Mouse (Mus musculus): Measurements from ENCODE around the gene E2f4.
A peak's percentile ranks its signal among the peaks of the same experiment; 100 is the strongest.
"Not testable (repeated sequence)": the region's sequence is repeated elsewhere in the genome, so short reads cannot be mapped to it uniquely, and the experiment has no call there.

The E2f4 gene

GRCm38 (mm10) chr8:105269075-105269458 lies 28.4 kb upstream of the E2f4 start:
- no peak for DNase-seq (ENCODE audit: low spot score in 2 of 2)

GRCm38 (mm10) chr8:105269461-105269947 lies 28.0 kb upstream of the E2f4 start, which contains the start of gene Hsf4:
Hsf4 (plus strand) TSS chr8:105269801.
- no peak for DNase-seq (ENCODE audit: low spot score in 2 of 2)

GRCm38 (mm10) chr8:105270101-105270915 lies 27.2 kb upstream of the E2f4 start:
- no peak for DNase-seq (ENCODE audit: low spot score in 2 of 2)

GRCm38 (mm10) chr8:105270916-105271186 lies 26.6 kb upstream of the E2f4 start:
- DNase-seq (ENCODE audit: low spot score in 2 of 2), result no peak

- DNase-seq (ENCODE audit: low spot score in 2 of 2), result no peak
Observed at GRCm38 (mm10) chr8:105275387-105275786, 22.1 kb upstream of the E2f4 start.

- DNase-seq (ENCODE audit: low spot score in 2 of 2), result no peak
Observed at GRCm38 (mm10) chr8:105275840-105276239, 21.6 kb upstream of the E2f4 start, which contains the start of gene Nol3. Nol3 (plus strand) TSS chr8:105276140.

- DNase-seq (ENCODE audit: low spot score in 2 of 2), result no peak
Observed at GRCm38 (mm10) chr8:105276292-105277120, 21.0 kb upstream of the E2f4 start.

- peak; percentile 52 to 80 for DNase-seq (ENCODE audit: low spot score in 2 of 2)
Observed at GRCm38 (mm10) chr8:105278911-105279334, 18.5 kb upstream of the E2f4 start.

- no peak for DNase-seq (ENCODE audit: low spot score in 2 of 2)
Observed at GRCm38 (mm10) chr8:105280567-105280966, 16.9 kb upstream of the E2f4 start.

- DNase-seq (ENCODE audit: low spot score in 2 of 2), result no peak
Observed at GRCm38 (mm10) chr8:105281821-105282220, 15.6 kb upstream of the E2f4 start.

GRCm38 (mm10) chr8:105282239-105282638 lies 15.2 kb upstream of the E2f4 start:
- no peak for DNase-seq (ENCODE audit: low spot score in 2 of 2)

- no peak for DNase-seq (ENCODE audit: low spot score in 2 of 2)
Observed at GRCm38 (mm10) chr8:105283074-105283473, 14.4 kb upstream of the E2f4 start.

GRCm38 (mm10) chr8:105285514-105285913 lies 11.9 kb upstream of the E2f4 start:
- no peak for DNase-seq (ENCODE audit: low spot score in 2 of 2)

GRCm38 (mm10) chr8:105286907-105287306 lies 10.6 kb upstream of the E2f4 start:
- no peak for DNase-seq (ENCODE audit: low spot score in 2 of 2)

- DNase-seq (ENCODE audit: low spot score in 2 of 2), result no peak
Observed at GRCm38 (mm10) chr8:105288231-105288630, 9.2 kb upstream of the E2f4 start.

GRCm38 (mm10) chr8:105288958-105289732 lies 8.3 kb upstream of the E2f4 start:
- DNase-seq (ENCODE audit: low spot score in 2 of 2), result peak; percentile 90 to 97

GRCm38 (mm10) chr8:105289805-105290460 lies 7.5 kb upstream of the E2f4 start, which contains the start of gene 4931428F04Rik:
4931428F04Rik (minus strand) TSS chr8:105289864.
- peak in 1 of 2 experiments; percentile 64 for DNase-seq (ENCODE audit: low spot score in 2 of 2)

GRCm38 (mm10) chr8:105290554-105291314 lies 6.7 kb upstream of the E2f4 start:
- peak; percentile 81 to 92 for DNase-seq (ENCODE audit: low spot score in 2 of 2)

- DNase-seq (ENCODE audit: low spot score in 2 of 2), result not testable (repeated sequence)
Observed at GRCm38 (mm10) chr8:105291364-105291763, 6.1 kb upstream of the E2f4 start.

GRCm38 (mm10) chr8:105291802-105292201 lies 5.7 kb upstream of the E2f4 start:
- DNase-seq (ENCODE audit: low spot score in 2 of 2), result not testable (repeated sequence)

All from cerebellum, postnatal 4 days (tissue).